Mouse (Mus musculus): ENCODE data around the gene Gmppb. TPM values are rescaled to one million over a fixed set of nuclear protein-coding genes. Genes with fewer than 3 reads are reported as not detected.

Gene Gmppb
- polyA plus RNA-seq, 1 experiment from 2014 or later: 24.5 TPM

DNA sequence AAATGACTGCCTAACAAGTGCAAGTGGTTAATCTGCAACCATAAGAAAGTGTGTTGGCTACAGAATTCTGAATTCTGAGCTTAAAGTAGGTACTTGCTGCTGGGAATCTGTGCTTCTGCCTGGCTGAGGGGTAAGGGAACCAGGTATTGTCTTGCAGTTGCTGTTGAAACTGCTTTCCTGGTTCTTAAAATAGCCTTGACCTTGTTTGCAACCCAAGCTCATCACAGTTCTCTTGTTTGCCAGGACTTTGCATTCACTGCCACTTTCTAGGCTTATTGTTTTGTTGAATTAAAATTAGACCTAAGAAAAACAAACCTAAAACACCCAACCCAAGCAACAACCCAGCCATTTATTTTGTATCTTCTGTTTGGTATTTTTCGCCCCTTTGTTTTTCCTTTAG, 28.3 kb upstream of the Gmppb start:
- peaks cover 8% of the 10 kb centered on the region for H3K36me3 ChIP-seq (ENCODE audit: control insufficient read depth, insufficient read depth, low read length)
- H3K27me3 ChIP-seq (ENCODE audit: control insufficient read depth, insufficient read depth, low read length): no peaks in the 10 kb centered on the region
- H3K27ac ChIP-seq (ENCODE audit: low read depth, low read length): peak overlapping the region; percentile 46; the same call in 1 of the 2 replicates
- no peak for ATAC-seq (replicated peaks; ENCODE audit: insufficient number of reproducible peaks, low FRiP score, low TSS enrichment)
- peak overlapping the region; percentile 24 for H3K4me2 ChIP-seq
- H3K9ac ChIP-seq (ENCODE audit: low read depth, low read length): no peak overlapping the region
- peaks cover 6% of the 10 kb centered on the region for H3K4me1 ChIP-seq (ENCODE audit: control insufficient read depth, insufficient read depth, low read length)
- no peaks in the 10 kb centered on the region for H3K9me3 ChIP-seq (replicated peaks; ENCODE audit: control insufficient read depth, low read length)
- H3K4me3 ChIP-seq (ENCODE audit: low read depth, low read length): no peak overlapping the region
- WGBS (ENCODE audit: insufficient replicate concordance): 94% methylated on average over 1 of the region's 1 CpGs

- no peaks in the 10 kb centered on the region for H3K27me3 ChIP-seq (ENCODE audit: control insufficient read depth, insufficient read depth, low read length)
- 84% methylated on average over 3 of the region's 3 CpGs for WGBS (ENCODE audit: insufficient replicate concordance)
- no peak overlapping the region for H3K27ac ChIP-seq (ENCODE audit: low read depth, low read length)
- no peak overlapping the region for H3K4me3 ChIP-seq (ENCODE audit: low read depth, low read length)
- no peaks in the 10 kb centered on the region for H3K9me3 ChIP-seq (replicated peaks; ENCODE audit: control insufficient read depth, low read length)
- no peak for ATAC-seq (replicated peaks; ENCODE audit: insufficient number of reproducible peaks, low FRiP score, low TSS enrichment)
- peaks cover 6% of the 10 kb centered on the region for H3K4me1 ChIP-seq (ENCODE audit: control insufficient read depth, insufficient read depth, low read length)
- H3K36me3 ChIP-seq (ENCODE audit: control insufficient read depth, insufficient read depth, low read length): peaks cover 25% of the 10 kb centered on the region
- no peak overlapping the region for H3K9ac ChIP-seq (ENCODE audit: low read depth, low read length)
- no peak overlapping the region for H3K4me2 ChIP-seq
These were observed 25.8 kb upstream of the Gmppb start for GRCm38 (mm10) chr9:108023216-108023615.

DNA sequence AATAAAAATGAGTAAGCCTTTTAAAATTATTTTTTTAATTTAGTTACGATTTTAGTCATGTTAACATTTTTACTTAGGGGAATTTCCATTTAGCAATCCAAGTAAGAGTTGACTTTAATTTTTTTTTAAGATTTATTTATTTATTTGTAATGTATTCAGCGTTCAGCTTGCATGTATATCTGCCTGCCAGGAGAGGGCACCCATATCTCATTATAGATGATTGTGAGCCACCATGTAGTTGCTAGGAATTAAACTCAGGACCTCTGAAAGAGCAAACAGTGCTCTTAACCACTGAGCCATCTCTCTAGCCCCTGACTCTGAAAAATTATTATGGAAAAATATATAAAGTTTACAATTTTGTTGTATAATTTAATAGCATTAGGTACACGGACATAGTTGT, 22.5 kb upstream of the Gmppb start:
- Histone ChIP-seq H3K27me3 (ENCODE audit: control insufficient read depth, insufficient read depth, low read length) (no peaks in the 10 kb centered on the region), H3K9ac (ENCODE audit: low read depth, low read length) (no peak overlapping the region), H3K36me3 (ENCODE audit: control insufficient read depth, insufficient read depth, low read length) (peaks cover 27% of the 10 kb centered on the region), H3K4me1 (ENCODE audit: control insufficient read depth, insufficient read depth, low read length) (no peaks in the 10 kb centered on the region; the same call in 1 of the 2 replicates), H3K4me3 (ENCODE audit: low read depth, low read length) (no peak overlapping the region), H3K4me2 (no peak overlapping the region), H3K27ac (ENCODE audit: low read depth, low read length) (no peak overlapping the region), H3K9me3 (replicated peaks; ENCODE audit: control insufficient read depth, low read length) (no peaks in the 10 kb centered on the region)
- WGBS (ENCODE audit: insufficient replicate concordance): 90% methylated on average over 3 of the region's 3 CpGs
- ATAC-seq (replicated peaks; ENCODE audit: insufficient number of reproducible peaks, low FRiP score, low TSS enrichment): no peak

GRCm38 (mm10) chr9:108027867-108028266, 21.2 kb upstream of the Gmppb start:
- H3K9me3 ChIP-seq (replicated peaks; ENCODE audit: control insufficient read depth, low read length): no peaks in the 10 kb centered on the region
- H3K36me3 ChIP-seq (ENCODE audit: control insufficient read depth, insufficient read depth, low read length): peaks cover 35% of the 10 kb centered on the region
- no peak overlapping the region for H3K9ac ChIP-seq (ENCODE audit: low read depth, low read length)
- no peak overlapping the region for H3K4me2 ChIP-seq
- H3K4me1 ChIP-seq (ENCODE audit: control insufficient read depth, insufficient read depth, low read length): no peaks in the 10 kb centered on the region
- no peaks in the 10 kb centered on the region for H3K27me3 ChIP-seq (ENCODE audit: control insufficient read depth, insufficient read depth, low read length)
- WGBS (ENCODE audit: insufficient replicate concordance): 97% methylated on average over 3 of the region's 3 CpGs
- no peak overlapping the region for H3K4me3 ChIP-seq (ENCODE audit: low read depth, low read length)
- H3K27ac ChIP-seq (ENCODE audit: low read depth, low read length): no peak overlapping the region
- no peak for ATAC-seq (replicated peaks; ENCODE audit: insufficient number of reproducible peaks, low FRiP score, low TSS enrichment)

- peaks cover 27% of the 10 kb centered on the region for H3K36me3 ChIP-seq (ENCODE audit: control insufficient read depth, insufficient read depth, low read length)
- no peaks in the 10 kb centered on the region for H3K27me3 ChIP-seq (ENCODE audit: control insufficient read depth, insufficient read depth, low read length)
- no peak overlapping the region for H3K9ac ChIP-seq (ENCODE audit: low read depth, low read length)
- no peak overlapping the region for H3K4me3 ChIP-seq (ENCODE audit: low read depth, low read length)
- WGBS (ENCODE audit: insufficient replicate concordance): 84% methylated on average over 5 of the region's 5 CpGs
- H3K9me3 ChIP-seq (replicated peaks; ENCODE audit: control insufficient read depth, low read length): no peaks in the 10 kb centered on the region
- no peak overlapping the region for H3K27ac ChIP-seq (ENCODE audit: low read depth, low read length)
- no peak for ATAC-seq (replicated peaks; ENCODE audit: insufficient number of reproducible peaks, low FRiP score, low TSS enrichment)
- no peak overlapping the region for H3K4me2 ChIP-seq
- no peaks in the 10 kb centered on the region for H3K4me1 ChIP-seq (ENCODE audit: control insufficient read depth, insufficient read depth, low read length)
These were observed 16.9 kb upstream of the Gmppb start for GRCm38 (mm10) chr9:108032126-108032525.

DNA sequence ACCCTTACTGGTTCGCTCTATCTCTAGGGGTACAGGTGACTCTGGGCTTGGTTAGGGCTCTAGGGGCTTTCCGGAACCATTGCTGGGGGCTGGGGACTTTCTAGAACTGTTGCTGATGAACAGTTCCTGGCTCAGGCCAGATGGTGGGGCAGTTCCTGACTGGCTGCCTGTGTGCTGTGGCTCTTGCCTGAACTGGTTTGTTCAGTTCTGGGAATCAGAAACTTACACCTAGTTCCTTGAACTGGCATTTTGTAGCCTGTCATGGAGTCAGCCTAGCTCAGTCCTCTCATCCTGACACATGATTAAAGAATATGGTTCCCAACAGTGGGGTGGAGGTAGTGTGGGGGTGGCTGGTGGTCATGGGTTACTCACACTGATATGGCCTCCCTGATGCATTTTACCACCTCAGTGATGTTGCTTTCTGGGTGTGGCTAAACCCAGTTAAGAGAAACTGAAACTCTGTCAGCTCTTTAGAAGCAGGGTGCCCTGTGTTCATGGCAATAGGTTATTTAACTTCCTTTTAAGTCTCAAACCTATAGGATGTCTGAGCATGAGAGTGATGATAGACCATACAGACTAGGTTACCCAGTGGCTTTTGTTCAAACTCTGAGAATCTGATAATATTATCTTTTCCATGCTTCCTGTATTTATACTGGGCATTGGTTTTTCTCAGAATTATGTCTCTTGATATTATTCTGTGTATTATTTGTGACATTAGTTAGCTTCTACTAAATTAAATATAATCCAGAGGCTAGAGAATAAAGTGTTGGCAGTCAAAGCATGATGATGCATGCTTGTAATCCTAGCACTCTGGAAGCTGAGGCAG, 13.5 kb upstream of the Gmppb start:
- Histone ChIP-seq H3K36me3 (ENCODE audit: control insufficient read depth, insufficient read depth, low read length) (peaks cover 20% of the 10 kb centered on the region), H3K9ac (ENCODE audit: low read depth, low read length) (no peak overlapping the region)
- ATAC-seq (replicated peaks; ENCODE audit: insufficient number of reproducible peaks, low FRiP score, low TSS enrichment): no peak

DNA sequence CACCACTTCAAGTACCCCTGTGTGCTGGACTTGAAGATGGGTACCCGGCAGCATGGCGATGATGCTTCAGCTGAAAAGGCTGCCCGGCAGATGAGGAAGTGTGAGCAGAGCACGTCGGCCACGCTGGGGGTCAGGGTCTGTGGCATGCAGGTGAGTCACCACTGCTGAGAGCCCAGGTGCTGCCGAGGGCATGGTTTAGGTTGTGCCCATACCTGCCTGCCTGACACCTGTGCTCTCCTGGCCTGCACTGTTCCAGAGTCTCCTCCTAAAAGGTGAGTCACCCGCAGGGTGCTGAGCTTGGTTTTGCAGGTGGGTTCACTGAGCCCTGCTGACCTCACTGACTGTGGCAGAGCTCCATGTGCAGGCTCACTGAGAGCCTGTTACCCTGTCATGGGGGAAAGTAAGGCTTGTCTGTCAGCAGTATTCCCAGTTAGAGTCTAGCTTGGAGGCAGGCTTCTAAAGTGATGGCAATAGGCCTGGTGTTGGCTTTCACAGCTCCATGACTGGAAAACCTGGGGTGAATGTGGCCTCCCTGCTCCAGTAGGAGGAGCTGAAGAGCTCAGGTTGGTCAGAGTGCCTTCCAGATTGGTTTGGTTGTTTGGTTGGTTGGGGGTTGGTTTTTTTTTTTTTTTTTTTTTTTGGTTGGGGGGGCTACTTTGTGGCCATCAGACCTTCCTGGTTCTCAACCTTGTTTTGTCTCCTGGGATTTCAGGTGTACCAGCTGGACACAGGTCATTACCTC, 4.1 kb upstream of the Gmppb start:
- H3K36me3 ChIP-seq (ENCODE audit: control insufficient read depth, insufficient read depth, low read length): peaks cover 37% of the 10 kb centered on the region
- no peak overlapping the region for H3K4me3 ChIP-seq (ENCODE audit: low read depth, low read length)
- WGBS (ENCODE audit: insufficient replicate concordance): 95% methylated on average over 8 of the region's 8 CpGs
- no peaks in the 10 kb centered on the region for H3K9me3 ChIP-seq (replicated peaks; ENCODE audit: control insufficient read depth, low read length)
- H3K9ac ChIP-seq (ENCODE audit: low read depth, low read length): no peak overlapping the region
- H3K27ac ChIP-seq (ENCODE audit: low read depth, low read length): no peak overlapping the region
- H3K4me1 ChIP-seq (ENCODE audit: control insufficient read depth, insufficient read depth, low read length): peaks cover 22% of the 10 kb centered on the region
- no peak for ATAC-seq (replicated peaks; ENCODE audit: insufficient number of reproducible peaks, low FRiP score, low TSS enrichment)
- H3K4me2 ChIP-seq: no peak overlapping the region
- H3K27me3 ChIP-seq (ENCODE audit: control insufficient read depth, insufficient read depth, low read length): no peaks in the 10 kb centered on the region

More for the DNA sequence above, 13.5 kb upstream of the Gmppb start:
- no peaks in the 10 kb centered on the region for H3K9me3 ChIP-seq (replicated peaks; ENCODE audit: control insufficient read depth, low read length)
- H3K27ac ChIP-seq (ENCODE audit: low read depth, low read length): no peak overlapping the region
- H3K4me3 ChIP-seq (ENCODE audit: low read depth, low read length): no peak overlapping the region
- 94% methylated on average over 2 of the region's 2 CpGs for WGBS (ENCODE audit: insufficient replicate concordance)
- no peaks in the 10 kb centered on the region for H3K4me1 ChIP-seq (ENCODE audit: control insufficient read depth, insufficient read depth, low read length)
- H3K4me2 ChIP-seq: no peak overlapping the region
- H3K27me3 ChIP-seq (ENCODE audit: control insufficient read depth, insufficient read depth, low read length): no peaks in the 10 kb centered on the region

DNA sequence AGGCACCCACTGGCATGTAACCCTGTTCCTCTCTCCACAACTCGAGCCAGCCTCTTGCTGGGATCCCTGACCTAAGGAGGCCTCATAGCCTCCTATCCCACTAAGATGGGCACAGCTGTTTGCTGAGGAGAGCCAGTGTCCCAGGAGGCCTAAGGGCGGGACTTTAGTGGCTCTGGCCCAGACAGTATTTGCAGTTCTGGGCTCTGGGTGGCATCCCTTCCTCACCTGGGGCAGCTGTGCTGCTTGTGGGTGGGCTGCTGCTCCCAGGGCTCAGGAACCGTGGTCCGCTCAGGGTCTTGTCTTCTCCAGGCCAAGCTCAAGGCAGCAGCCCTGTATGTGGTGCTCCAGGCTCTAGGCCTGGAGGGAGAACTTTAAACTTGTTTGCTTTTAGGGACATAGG, 2.5 kb upstream of the Gmppb start:
- Histone ChIP-seq H3K9me3 (replicated peaks; ENCODE audit: control insufficient read depth, low read length) (no peaks in the 10 kb centered on the region), H3K27ac (ENCODE audit: low read depth, low read length) (no peak overlapping the region), H3K4me1 (ENCODE audit: control insufficient read depth, insufficient read depth, low read length) (peaks cover 22% of the 10 kb centered on the region), H3K4me3 (ENCODE audit: low read depth, low read length) (no peak overlapping the region), H3K4me2 (no peak overlapping the region), H3K36me3 (ENCODE audit: control insufficient read depth, insufficient read depth, low read length) (peaks cover 31% of the 10 kb centered on the region), H3K27me3 (ENCODE audit: control insufficient read depth, insufficient read depth, low read length) (no peaks in the 10 kb centered on the region), H3K9ac (ENCODE audit: low read depth, low read length) (peak overlapping the region; percentile 23; the same call in 1 of the 2 replicates)
- ATAC-seq (replicated peaks; ENCODE audit: insufficient number of reproducible peaks, low FRiP score, low TSS enrichment): no peak
- 89% methylated on average over 4 of the region's 4 CpGs for WGBS (ENCODE audit: insufficient replicate concordance)
